In genomic region chr8:121729754-121730153, GRCm38 (mm10) we compare ENCODE assay signal across 9 mouse cellular contexts. TPM values are rescaled to one million over a fixed set of nuclear protein-coding genes. Genes with fewer than 3 reads are reported as not detected.
DNase-seq lines count a peak whose midpoint lies in the region; ATAC-seq lines count a peak whose summit lies in the region.
"Had no signal": no experiment of that assay in that cellular context is flagged by ENCODE, and none has a peak within 500 bp of the region (broad histone marks: within the 10 kb centered on the region; RNA-seq: fewer than 3 reads in every experiment).

No protein-coding gene starts in this region.

- H3K27ac ChIP-seq in heart, embryonic 10.5 days = 0 out of 2 replicates have a peak overlapping the region, but pooled peaks have one; percentile 10
- no peak overlapping the region for H3K27ac ChIP-seq in forebrain, embryonic 16.5 days (ENCODE audit: low read length)
- no peak overlapping the region; the same call in 1 of the 2 replicates for H3K27ac ChIP-seq in midbrain, embryonic 10.5 days (replicated peaks)

- no peaks in the 10 kb centered on the region for H3K9me3 ChIP-seq in heart, embryonic 10.5 days
- no peaks in the 10 kb centered on the region for H3K9me3 ChIP-seq in forebrain, embryonic 16.5 days (ENCODE audit: control insufficient read depth, low read length)
- no peaks in the 10 kb centered on the region; the same call in 1 of the 2 replicates for H3K9me3 ChIP-seq in midbrain, embryonic 10.5 days (replicated peaks)

- 5% methylated on average over 53 of the region's 54 CpGs for WGBS in heart, embryonic 10.5 days
- WGBS in forebrain, embryonic 16.5 days = 0% methylated on average over 30 of the region's 54 CpGs
- 2% methylated on average over 54 of the region's 54 CpGs for WGBS in midbrain, embryonic 10.5 days

- intact Hi-C loops in heart, postnatal 10 days (cut with DNase I) = no loop called here

- no peak for DNase-seq in heart, embryonic 10.5 days (ENCODE audit: low spot score)
- DNase-seq in heart, postnatal 10 days = no peak
- DNase-seq in MN1 (ENCODE audit: low spot score) = peak; percentile 63
- DNase-seq in midbrain, embryonic 10.5 days (ENCODE audit: low spot score) = peak; percentile 37
- DNase-seq in spleen, postnatal 10 days (ENCODE audit: low spot score in 2 of 2) = no peak
- DNase-seq in adrenal gland, adult 18-20 months (ENCODE audit: low spot score in 2 of 2) = no peak
- DNase-seq in spleen, postnatal 4 days (ENCODE audit: low spot score in 2 of 2) = no peak

- H3K36me3 ChIP-seq in heart, embryonic 10.5 days = no peaks in the 10 kb centered on the region
- no peaks in the 10 kb centered on the region for H3K36me3 ChIP-seq in forebrain, embryonic 16.5 days (ENCODE audit: control insufficient read depth, insufficient read depth)
- H3K36me3 ChIP-seq in midbrain, embryonic 10.5 days = no peaks in the 10 kb centered on the region

- H3K4me1 ChIP-seq in heart, embryonic 10.5 days = peaks cover 14% of the 10 kb centered on the region
- peaks cover 28% of the 10 kb centered on the region for H3K4me1 ChIP-seq in forebrain, embryonic 16.5 days (replicated peaks; ENCODE audit: control insufficient read depth, insufficient read depth, low read length)
- H3K4me1 ChIP-seq in midbrain, embryonic 10.5 days = peaks cover 27% of the 10 kb centered on the region

- H3K9ac ChIP-seq in forebrain, embryonic 16.5 days (replicated peaks; ENCODE audit: low read depth, low read length) = peak overlapping the region; percentile 78

- ATAC-seq in forebrain, embryonic 16.5 days = peak; percentile 30; the same call in 1 of the 2 replicates

- H3K27me3 ChIP-seq in heart, embryonic 10.5 days (ENCODE audit: insufficient read depth, poor library complexity, severe bottlenecking) = peaks cover 85% of the 10 kb centered on the region
- H3K27me3 ChIP-seq in forebrain, embryonic 16.5 days (replicated peaks; ENCODE audit: control insufficient read depth, insufficient read depth, low read length) = peaks cover 20% of the 10 kb centered on the region
- H3K27me3 ChIP-seq in midbrain, embryonic 10.5 days (ENCODE audit: low read depth, poor library complexity, severe bottlenecking) = peaks cover 64% of the 10 kb centered on the region

- peak overlapping the region; percentile 64 for H3K4me3 ChIP-seq in heart, embryonic 10.5 days
- H3K4me3 ChIP-seq in forebrain, embryonic 16.5 days (replicated peaks; ENCODE audit: low read length) = peak overlapping the region; percentile 77
- H3K4me3 ChIP-seq in midbrain, embryonic 10.5 days = peak overlapping the region; percentile 66

- peak overlapping the region; percentile 72 for H3K4me2 ChIP-seq in forebrain, embryonic 16.5 days (ENCODE audit: low read length)

RNA-seq across cellular contexts. Expression of gene Jph3, which starts 0.3 kb away (rescaled TPM):
- polyA plus RNA-seq in heart, embryonic 10.5 days (2016; fragmentation: Nextera tagmentation; extraction: Ambion mirVana) = 0.74 and 1.4 TPM in 2 replicates
- total RNA-seq in heart, postnatal 10 days (2021) = not detected
- 93.4 and 95.3 TPM in 2 replicates for polyA plus RNA-seq in forebrain, embryonic 16.5 days (2015; fragmentation: Nextera tagmentation; extraction: Ambion mirVana)
- 11.9 and 18.7 TPM in 2 replicates for polyA plus RNA-seq in midbrain, embryonic 10.5 days (2016; fragmentation: Nextera tagmentation; extraction: Ambion mirVana)
- total RNA-seq in adrenal gland, adult 18-20 months (2021) = 1 to 10 TPM; 2.3 to 3.3 TPM
- total RNA-seq: common myeloid progenitor, adult 5-6 weeks had no signal

Comparison
In these comparisons a context has a peak if more than half of its experiments do, and no peak if none do; other contexts are left out.
1. DNase-seq: peak in MN1 (single experiment) and midbrain, embryonic 10.5 days (single experiment); none in heart, embryonic 10.5 days (single experiment), heart, postnatal 10 days (0 of 2), spleen, postnatal 10 days (0 of 2), adrenal gland, adult 18-20 months (0 of 2) and spleen, postnatal 4 days (0 of 2).
2. Peak in every context shown above with its lines, with median percentiles within 50 percentile points of each other: H3K4me3 ChIP-seq.